Mouse (Mus musculus) central nervous system, embryonic 14 days (tissue): Measurements from ENCODE around the gene Gm20830. TPM values are rescaled to one million over a fixed set of nuclear protein-coding genes. Genes with fewer than 3 reads are reported as not detected.

Experiments
- polyA plus RNA-seq: library from polyadenylated mRNA; depleted of rRNA; stranded (reverse); fragments of >200 nt; gene quantifications from 2 replicates; pipeline ENCODE4 v1.2.3, GENCODE M21; 2012; rRNA removed

Gm20830 gene
- polyA plus RNA-seq = not detected in 2 replicates

GRCm38 (mm10) chrY:6918182-6918581 is at the start of gene Gm20830:
Gm20830 (minus strand) TSS chrY:6918282.

Other genes starting within 250 kb of the Gm20830 start
- gene Gm21719, start 235.4 kb downstream of the Gm20830 start, polyA plus RNA-seq = not detected in 2 replicates